Mouse (Mus musculus) left cerebral cortex, postnatal 10 days (tissue): Measurements from ENCODE around the gene Ldah. TPM values are rescaled to one million over a fixed set of nuclear protein-coding genes. Genes with fewer than 3 reads are reported as not detected.
"Not testable (repeated sequence)": the region's sequence is repeated elsewhere in the genome, so short reads cannot be mapped to it uniquely, and the experiment has no call there.

ENCODE experiments used
- DNase-seq, 2 experiments: peaks; one replicate each; pipeline ENCODE4 v3.0.0; 2021 to 2022; ENCODE audit warnings: low spot score in 2 of 2, mixed read lengths in 1 of 2; ENCODE audit errors: extremely low spot score in 1 of 2
- intact Hi-C: fragments of 180-260 bp; cut with DNase I; formaldehyde crosslinking; loops from one replicate; pipeline ENCODE4 v1.15.1; 2025
- total RNA-seq, 2 experiments: library from RNA; stranded (reverse); gene quantifications; 2 replicates each; pipeline ENCODE4 v1.2.3; 2021

The Ldah gene
- total RNA-seq = 10 to 100 TPM; 37.5 to 43.8 TPM

GRCm38 (mm10) chr12:8207978-8208403, at the start of gene Ldah:
Ldah (plus strand) TSS chr12:8208107.
- intact Hi-C loops = no loop called here
- peak; percentile 88 to 93 for DNase-seq

- DNase-seq = no peak
- intact Hi-C loops = no loop called here
These were observed 40.2 kb upstream of the Ldah start for GRCm38 (mm10) chr12:8167743-8168142.

- no peak for DNase-seq
- intact Hi-C loops = no loop called here
These were observed 27.0 kb upstream of the Ldah start for GRCm38 (mm10) chr12:8180921-8181320.

- no peak for DNase-seq
- intact Hi-C loops = no loop called here
These were observed 26.2 kb upstream of the Ldah start for GRCm38 (mm10) chr12:8181744-8182143.

- no peak for DNase-seq
- intact Hi-C loops = no loop called here
These were observed 23.4 kb upstream of the Ldah start for GRCm38 (mm10) chr12:8184518-8184917.

GRCm38 (mm10) chr12:8188161-8188560, 19.7 kb upstream of the Ldah start:
- intact Hi-C loops = no loop called here
- no peak for DNase-seq

GRCm38 (mm10) chr12:8188796-8189535, 18.9 kb upstream of the Ldah start:
- DNase-seq, intact Hi-C loops: not testable (repeated sequence)

- intact Hi-C loops = no loop called here
- DNase-seq = no peak
These were observed 18.2 kb upstream of the Ldah start for GRCm38 (mm10) chr12:8189722-8190121.

- no peak for DNase-seq
- intact Hi-C loops = no loop called here
These were observed 2.2 kb upstream of the Ldah start for GRCm38 (mm10) chr12:8205721-8206120.

GRCm38 (mm10) chr12:8207578-8207977, 329 bp upstream of the Ldah start:
- DNase-seq = no peak
- intact Hi-C loops = no loop called here

- DNase-seq = no peak
- intact Hi-C loops = no loop called here
These were observed 8.7 kb downstream of the Ldah start for GRCm38 (mm10) chr12:8216392-8217280.

- DNase-seq = no peak
- intact Hi-C loops = no loop called here
These were observed 15.1 kb downstream of the Ldah start for GRCm38 (mm10) chr12:8223036-8223435.

- DNase-seq = no peak
- intact Hi-C loops = no loop called here
These were observed 23.2 kb downstream of the Ldah start for GRCm38 (mm10) chr12:8231101-8231500.

- no peak for DNase-seq
- intact Hi-C loops = no loop called here
These were observed 24.8 kb downstream of the Ldah start for GRCm38 (mm10) chr12:8232679-8233078.

- intact Hi-C loops = no loop called here
- DNase-seq = no peak
These were observed 34.3 kb downstream of the Ldah start for GRCm38 (mm10) chr12:8242181-8242580.

- DNase-seq = no peak
- intact Hi-C loops = no loop called here
These were observed 36.8 kb downstream of the Ldah start for GRCm38 (mm10) chr12:8244746-8245145.

- intact Hi-C loops = no loop called here
- no peak for DNase-seq
These were observed 52.4 kb downstream of the Ldah start for GRCm38 (mm10) chr12:8260297-8260696.

GRCm38 (mm10) chr12:8266311-8266710, 58.4 kb downstream of the Ldah start:
- no peak for DNase-seq
- intact Hi-C loops = no loop called here

GRCm38 (mm10) chr12:8269627-8270026, 61.7 kb downstream of the Ldah start:
- intact Hi-C loops = no loop called here
- DNase-seq = no peak

- DNase-seq = no peak
- intact Hi-C loops = no loop called here
These were observed 63.5 kb downstream of the Ldah start for GRCm38 (mm10) chr12:8271405-8271804.
